Mouse (Mus musculus) lung, postnatal 0 days (tissue): Measurements from ENCODE around the gene Amt.

Experiments
- CTCF ChIP-seq: IDR thresholded peaks from 2 replicates; pipeline ENCODE4 v1.5.1; 2016; ENCODE audit warnings: antibody characterized with exemption, mild to moderate bottlenecking
- EP300 ChIP-seq: IDR thresholded peaks from 2 replicates; pipeline ENCODE4 v1.6.1; 2016; ENCODE audit warnings: antibody characterized with exemption, mild to moderate bottlenecking, control low read depth

DNA sequence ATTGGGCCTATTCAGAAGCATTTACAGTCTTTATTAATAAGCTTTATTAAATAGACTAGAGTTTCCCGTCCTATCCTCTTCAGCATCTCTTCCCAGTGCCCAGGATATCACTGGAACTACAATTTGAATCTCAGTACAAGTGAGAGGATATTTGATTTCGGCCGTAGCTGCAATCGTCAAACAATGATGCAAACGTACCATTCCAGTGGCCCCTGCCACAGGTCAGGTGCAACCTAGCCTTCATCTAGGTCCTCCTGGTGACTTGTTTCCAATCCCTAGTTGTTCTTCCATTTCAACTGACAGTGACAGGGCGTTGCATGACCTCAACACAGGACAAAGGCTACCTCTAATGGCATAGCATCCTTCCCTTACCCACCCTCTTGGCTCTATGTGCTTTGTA, 5.9 kb upstream of the Amt start:
- TF ChIP-seq EP300 (no peak), CTCF (no peak)
